Mouse (Mus musculus): ENCODE measurements around the gene 5330417C22Rik.

GRCm38 (mm10) chr3:108444698-108445365 lies 91.5 kb downstream of the 5330417C22Rik start, which contains the start of gene Sars:
- TF ChIP-seq CTCF (IDR thresholded peaks at IDR 0.05; ENCODE audit: control insufficient read depth, insufficient read depth, low read length) (no peak), POLR2A (IDR thresholded peaks at IDR 0.05; ENCODE audit: borderline replicate concordance, control insufficient read depth, low read depth, low read length) (peak; percentile 76; the same call in 1 of the 2 replicates)

Data from bone marrow, adult 2 months (tissue).